Mouse (Mus musculus): ENCODE data around the gene Mettl7a3.
"Not testable (repeated sequence)": the region's sequence is repeated elsewhere in the genome, so short reads cannot be mapped to it uniquely, and the experiment has no call there.

GRCm38 (mm10) chr15:100337847-100338246, 3.1 kb downstream of the Mettl7a3 start:
- TF ChIP-seq POLR2A (IDR thresholded peaks at IDR 0.05; ENCODE audit: low read depth, low read length) = not testable (repeated sequence)
- TF ChIP-seq CTCF (conservative IDR thresholded peaks at IDR 0.05; ENCODE audit: insufficient read depth, insufficient read length, low read depth, low read length) = peak; percentile 39
